Mouse (Mus musculus): Measurements from ENCODE around the gene Eefsec.

- TF ChIP-seq CTCF (IDR thresholded peaks at IDR 0.05; ENCODE audit: low read depth, low read length) (no peak), EP300 (IDR thresholded peaks at IDR 0.05; ENCODE audit: insufficient read depth, low read depth, low read length) (no peak)
Measured at GRCm38 (mm10) chr6:88342965-88343364, 103.4 kb downstream of the Eefsec start.
